Mouse (Mus musculus) neural tube, embryonic 13.5 days (tissue): ENCODE data around the gene Kctd19. TPM values are rescaled to one million over a fixed set of nuclear protein-coding genes. Genes with fewer than 3 reads are reported as not detected.

Experiments
- ATAC-seq: fragments of 200-750 bp; cut with Nextera tagmentation; 2 replicates; pipeline ENCODE4 v1.8.0; 2017; ENCODE audit warnings: low read depth, mild to moderate bottlenecking, moderate TSS enrichment, moderate library complexity
- H3K27ac ChIP-seq: fragments of 300-500 bp; sonication (generic); replicated peaks from 2 replicates; pipeline ENCODE4 v1.5.1; 2015; ENCODE audit warnings: moderate library complexity, mild to moderate bottlenecking, inconsistent platforms
- H3K27me3 ChIP-seq: fragments of 300-500 bp; sonication (generic); 2 replicates; pipeline ENCODE4 v1.6.1; 2015; ENCODE audit warnings: mild to moderate bottlenecking, inconsistent platforms
- H3K36me3 ChIP-seq: fragments of 300-500 bp; sonication (generic); 2 replicates; pipeline ENCODE4 v1.6.1; 2015; ENCODE audit warnings: mild to moderate bottlenecking, inconsistent platforms
- H3K4me1 ChIP-seq: fragments of 300-500 bp; sonication (generic); replicated peaks from 2 replicates; pipeline ENCODE4 v1.6.1; 2015; ENCODE audit warnings: inconsistent platforms
- H3K4me2 ChIP-seq: fragments of 300-500 bp; sonication (generic); 2 replicates; pipeline ENCODE4 v1.6.1; 2015; ENCODE audit warnings: inconsistent platforms, mild to moderate bottlenecking, moderate library complexity
- H3K4me3 ChIP-seq: fragments of 300-500 bp; sonication (generic); 2 replicates; pipeline ENCODE4 v1.5.1; 2015; ENCODE audit warnings: mild to moderate bottlenecking, inconsistent platforms
- H3K9ac ChIP-seq: fragments of 300-500 bp; sonication (generic); 2 replicates; pipeline ENCODE4 v1.6.1; 2015; ENCODE audit warnings: moderate library complexity, mild to moderate bottlenecking, inconsistent platforms
- H3K9me3 ChIP-seq: fragments of 300-500 bp; sonication (generic); 2 replicates; pipeline ENCODE4 v1.6.1; 2016; ENCODE audit warnings: inconsistent platforms
- WGBS: fragments of 180-500 bp; shearing (Covaris S2); methylation state at CpG from one replicate; pipeline ENCODE4 v1.1.7; 2015; 5-methylcytosine and 5-hydroxymethylcytosine counted together
- polyA plus RNA-seq: library from polyadenylated mRNA; unstranded; fragments of >200 nt; fragmentation: Nextera tagmentation; extraction: Ambion mirVana; gene quantifications from 2 replicates; pipeline ENCODE4 v1.2.1, GENCODE M21; 2015

Kctd19 gene
- polyA plus RNA-seq, 1 experiment from 2014 or later = not detected

DNA sequence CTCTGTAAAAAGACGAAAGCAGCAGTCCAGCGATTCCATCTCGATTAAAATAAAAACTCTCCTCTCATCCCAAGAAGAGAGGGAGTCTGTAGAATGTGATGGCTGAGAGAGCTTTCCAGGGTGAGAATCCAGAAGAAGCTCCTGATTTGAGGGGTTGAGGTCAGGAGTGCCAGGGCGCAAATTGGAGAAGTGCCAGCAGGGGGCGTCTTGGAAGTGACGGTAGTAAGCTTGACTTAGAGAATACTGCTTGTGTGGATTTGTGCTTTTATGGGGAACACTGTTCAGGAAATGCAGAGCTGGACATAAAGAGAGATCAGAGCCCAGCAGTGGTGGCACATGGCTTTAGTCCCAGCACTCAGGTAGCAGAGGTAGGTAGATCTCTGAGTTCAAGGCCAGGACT lies 28.1 kb upstream of the Kctd19 start:
- Histone ChIP-seq H3K27ac (no peak overlapping the region), H3K27me3 (no peaks in the 10 kb centered on the region), H3K9me3 (no peaks in the 10 kb centered on the region), H3K4me1 (peaks cover 14% of the 10 kb centered on the region), H3K36me3 (no peaks in the 10 kb centered on the region), H3K4me2 (no peak overlapping the region), H3K4me3 (no peak overlapping the region), H3K9ac (no peak overlapping the region)
- 9% methylated on average over 6 of the region's 6 CpGs for WGBS
- no peak for ATAC-seq

DNA sequence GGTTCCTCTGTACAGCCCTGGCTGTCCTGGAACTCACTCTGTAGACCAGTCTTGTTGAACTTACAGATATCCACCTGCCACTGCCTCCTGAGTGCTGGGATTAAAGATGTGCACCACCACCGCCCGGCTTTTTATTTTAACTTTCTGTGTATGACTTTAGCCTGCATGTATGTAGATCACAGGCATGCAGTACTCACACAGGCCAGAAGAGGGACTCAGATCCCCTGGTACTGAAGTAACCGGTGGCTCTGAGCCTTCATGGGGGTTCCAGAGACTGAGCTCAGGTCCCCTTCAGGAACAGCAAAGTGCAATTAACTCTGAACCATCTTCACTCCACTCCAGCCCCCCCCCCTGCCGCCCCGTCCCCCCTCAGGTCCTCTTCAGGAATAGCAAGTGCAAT lies 25.6 kb upstream of the Kctd19 start:
- H3K9me3 ChIP-seq = no peaks in the 10 kb centered on the region
- no peaks in the 10 kb centered on the region for H3K36me3 ChIP-seq
- H3K9ac ChIP-seq = no peak overlapping the region
- H3K4me1 ChIP-seq = peaks cover 3% of the 10 kb centered on the region
- no peak overlapping the region for H3K27ac ChIP-seq
- 33% methylated on average over 5 of the region's 5 CpGs for WGBS
- ATAC-seq = no peak
- no peak overlapping the region for H3K4me3 ChIP-seq
- H3K27me3 ChIP-seq = no peaks in the 10 kb centered on the region
- no peak overlapping the region for H3K4me2 ChIP-seq

DNA sequence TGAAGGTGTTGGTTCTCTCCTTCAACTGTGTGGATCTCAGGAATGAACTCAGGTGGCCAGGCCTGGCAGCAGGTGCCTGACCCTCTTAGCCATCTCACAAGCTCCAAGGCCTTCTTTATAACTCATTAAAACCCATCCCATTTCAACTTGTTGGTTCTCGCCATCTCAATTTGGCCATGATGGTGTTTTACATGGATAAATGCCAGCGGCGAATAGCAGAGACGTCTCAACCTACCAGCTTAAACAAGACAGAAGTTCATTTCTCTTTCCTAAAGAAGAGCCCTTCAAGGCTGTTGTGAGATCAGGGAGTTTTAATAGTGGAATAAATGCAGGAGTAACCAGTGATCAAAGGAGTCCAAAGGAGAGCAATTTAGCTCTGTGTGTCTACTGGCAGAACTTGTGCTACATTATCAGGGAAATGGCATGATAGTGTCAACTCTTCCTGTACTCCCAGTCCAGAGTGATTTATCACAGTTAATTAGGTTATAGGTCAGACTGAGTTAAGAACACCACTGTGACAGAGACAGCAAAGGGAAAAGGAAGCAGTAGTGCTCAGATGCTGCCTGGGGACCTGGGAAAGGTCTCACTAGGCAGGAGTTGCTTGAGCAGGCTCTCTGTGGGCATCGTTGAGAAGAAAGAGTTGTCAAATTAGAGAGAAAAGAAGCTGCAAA lies 23.9 kb upstream of the Kctd19 start:
- Histone ChIP-seq H3K27ac (no peak overlapping the region), H3K27me3 (no peaks in the 10 kb centered on the region), H3K9ac (no peak overlapping the region), H3K4me1 (peaks cover 20% of the 10 kb centered on the region), H3K36me3 (no peaks in the 10 kb centered on the region), H3K9me3 (no peaks in the 10 kb centered on the region), H3K4me2 (no peak overlapping the region), H3K4me3 (no peak overlapping the region)
- WGBS = 85% methylated on average over 5 of the region's 5 CpGs
- no peak for ATAC-seq

DNA sequence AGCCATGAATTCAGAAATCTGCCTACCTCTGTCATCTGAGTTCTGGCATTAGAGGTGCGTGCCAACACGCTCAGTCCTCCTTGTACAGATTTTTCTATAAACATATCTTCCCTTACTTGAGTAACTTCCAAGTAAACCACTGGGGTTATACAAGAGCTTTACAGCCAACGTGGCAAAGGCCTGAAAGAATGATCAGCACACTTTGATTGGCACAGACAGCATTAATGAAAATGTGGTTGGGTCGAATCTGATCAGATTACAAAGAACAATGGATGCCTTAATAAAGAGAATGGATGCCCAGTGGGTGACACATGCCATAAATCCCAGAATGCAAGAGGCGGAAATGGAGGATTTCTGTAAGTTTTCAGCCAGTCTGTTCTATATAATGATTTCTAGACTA lies 22.9 kb upstream of the Kctd19 start:
- 64% methylated on average over 5 of the region's 5 CpGs for WGBS
- Histone ChIP-seq H3K27ac (no peak overlapping the region), H3K9ac (no peak overlapping the region), H3K36me3 (no peaks in the 10 kb centered on the region), H3K9me3 (no peaks in the 10 kb centered on the region), H3K4me2 (no peak overlapping the region), H3K27me3 (no peaks in the 10 kb centered on the region), H3K4me3 (no peak overlapping the region), H3K4me1 (peaks cover 30% of the 10 kb centered on the region)
- no peak for ATAC-seq

DNA sequence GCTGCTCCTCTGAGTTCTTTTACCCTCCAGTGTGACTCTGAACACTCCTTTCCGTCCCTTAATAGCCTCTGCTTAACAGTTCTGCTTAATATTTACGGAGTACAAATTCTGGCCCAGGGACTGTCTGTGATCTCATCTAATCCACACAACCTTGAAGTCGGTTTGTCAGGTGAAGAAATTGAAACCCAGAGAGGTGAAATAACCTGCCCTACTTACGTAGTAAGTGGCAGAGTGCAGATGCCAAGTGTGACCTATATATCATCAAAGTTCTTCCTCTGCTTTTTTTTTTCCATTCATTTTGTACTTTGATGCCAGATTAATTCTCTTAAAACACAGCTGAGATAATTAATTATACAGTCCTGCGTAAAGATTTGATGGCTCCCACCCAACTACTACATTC lies 20.8 kb upstream of the Kctd19 start:
- ATAC-seq = no peak
- Histone ChIP-seq H3K4me1 (peaks cover 32% of the 10 kb centered on the region), H3K4me3 (no peak overlapping the region), H3K9me3 (no peaks in the 10 kb centered on the region), H3K4me2 (no peak overlapping the region), H3K36me3 (no peaks in the 10 kb centered on the region), H3K9ac (no peak overlapping the region), H3K27me3 (no peaks in the 10 kb centered on the region), H3K27ac (no peak overlapping the region)
- 76% methylated on average over 5 of the region's 5 CpGs for WGBS

DNA sequence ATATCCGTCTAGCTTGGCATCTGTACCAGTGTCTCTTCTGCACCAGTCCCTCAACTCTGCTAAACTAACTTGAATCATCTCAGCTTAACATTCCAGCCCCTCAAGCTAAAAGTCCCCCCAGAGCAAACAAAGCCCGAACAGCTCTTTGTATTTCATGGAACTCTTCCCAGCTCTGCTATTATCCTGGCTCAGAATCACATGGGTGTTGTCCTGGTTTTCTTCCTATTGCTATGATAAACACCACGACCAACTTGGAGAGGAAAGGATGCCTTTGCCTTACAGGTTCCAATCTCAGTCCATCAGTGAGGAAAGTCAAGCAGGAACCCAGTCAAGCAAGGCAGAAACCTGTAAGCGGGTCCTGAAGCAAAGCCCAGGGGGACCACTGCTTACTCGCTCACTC lies 20.2 kb upstream of the Kctd19 start:
- Histone ChIP-seq H3K4me2 (no peak overlapping the region), H3K36me3 (no peaks in the 10 kb centered on the region), H3K9me3 (no peaks in the 10 kb centered on the region), H3K4me1 (peaks cover 32% of the 10 kb centered on the region), H3K4me3 (no peak overlapping the region), H3K27ac (peak overlapping the region; percentile 54), H3K27me3 (no peaks in the 10 kb centered on the region), H3K9ac (no peak overlapping the region)
- ATAC-seq = no peak
- WGBS = 29% methylated on average over 5 of the region's 5 CpGs

DNA sequence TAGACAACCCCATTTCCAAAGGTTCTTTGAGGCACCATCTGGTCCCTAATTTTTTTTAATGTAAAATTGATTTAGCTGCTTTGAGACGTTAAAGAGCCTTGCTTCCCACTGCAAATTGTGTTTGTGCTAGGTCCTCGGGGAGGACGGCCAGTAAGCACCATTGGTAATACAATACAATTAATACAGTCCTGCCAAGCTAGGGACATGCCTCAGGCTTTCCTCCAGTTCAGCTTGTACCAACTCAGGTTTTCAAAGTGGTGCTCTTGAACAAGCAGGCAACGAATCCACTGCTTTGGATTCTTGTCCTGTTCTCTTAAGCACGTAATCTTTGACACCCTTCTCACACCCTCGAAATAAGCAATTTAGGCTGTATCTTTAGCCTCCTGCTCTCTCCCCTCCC lies 19.7 kb upstream of the Kctd19 start:
- no peak overlapping the region for H3K4me2 ChIP-seq
- peak overlapping the region; percentile 54 for H3K27ac ChIP-seq
- peak; percentile 47; the same call in 1 of the 2 replicates for ATAC-seq
- 35% methylated on average over 6 of the region's 6 CpGs for WGBS
- H3K27me3 ChIP-seq = no peaks in the 10 kb centered on the region
- no peaks in the 10 kb centered on the region for H3K36me3 ChIP-seq
- peaks cover 32% of the 10 kb centered on the region for H3K4me1 ChIP-seq
- no peak overlapping the region for H3K9ac ChIP-seq
- H3K4me3 ChIP-seq = no peak overlapping the region
- H3K9me3 ChIP-seq = no peaks in the 10 kb centered on the region

DNA sequence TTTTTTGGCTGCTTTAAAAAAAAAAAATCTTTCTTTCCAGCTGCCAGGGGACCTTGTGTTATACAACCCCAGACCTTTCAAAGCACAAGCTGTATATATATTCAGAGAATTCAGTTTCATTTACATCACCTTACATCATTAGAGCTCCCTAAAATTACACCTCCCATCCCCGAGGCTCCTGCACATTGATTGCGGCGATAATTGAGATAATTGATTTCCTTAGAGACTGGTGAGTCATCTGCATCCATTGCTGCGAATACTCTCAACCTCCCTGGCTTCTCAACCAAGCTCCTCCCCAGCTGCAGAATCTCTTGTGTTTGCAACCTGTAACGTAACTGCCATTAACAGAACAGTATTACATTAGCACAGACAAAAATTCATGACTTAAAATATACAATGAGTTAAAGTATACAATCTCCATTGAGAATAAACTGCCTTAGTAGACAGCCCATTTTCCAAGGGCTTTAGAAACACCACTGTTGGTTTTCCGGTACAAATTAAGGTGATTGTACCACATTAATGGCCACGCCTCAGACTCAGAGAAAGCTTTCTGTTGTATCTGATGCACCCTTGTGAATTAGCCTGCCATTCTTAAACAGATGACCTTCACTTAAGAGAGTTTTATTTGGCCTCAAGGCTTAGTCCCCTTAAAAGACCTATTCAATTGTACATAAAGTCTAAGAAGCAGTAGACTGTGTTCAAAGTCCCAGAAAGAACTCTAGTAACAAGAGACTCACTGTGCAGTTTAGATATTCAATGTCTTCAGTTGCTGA lies 18.6 kb upstream of the Kctd19 start:
- 24% methylated on average over 7 of the region's 7 CpGs for WGBS

DNA sequence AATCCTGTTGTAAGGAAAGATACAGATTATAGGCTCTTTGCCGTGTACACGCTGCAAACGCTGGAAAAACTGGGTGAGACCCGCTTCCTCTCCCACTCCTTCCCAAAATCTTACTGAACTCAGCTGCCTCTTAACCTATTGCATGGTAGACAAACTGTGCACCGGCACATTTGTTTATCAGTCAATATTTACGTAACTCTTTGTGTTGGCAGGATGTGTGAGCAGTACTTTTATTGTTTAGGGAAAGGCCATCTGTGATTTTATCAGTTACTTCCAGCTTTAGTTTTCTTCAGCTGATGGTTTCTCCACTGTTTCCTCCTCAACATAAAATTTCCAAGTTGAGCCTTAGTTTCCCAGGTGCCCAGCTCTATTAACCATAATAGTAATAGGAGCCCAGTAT lies 13.6 kb upstream of the Kctd19 start:
- ATAC-seq = no peak
- no peaks in the 10 kb centered on the region for H3K36me3 ChIP-seq
- H3K27ac ChIP-seq = no peak overlapping the region
- H3K9ac ChIP-seq = no peak overlapping the region
- no peak overlapping the region for H3K4me2 ChIP-seq
- no peaks in the 10 kb centered on the region for H3K27me3 ChIP-seq
- H3K9me3 ChIP-seq = no peaks in the 10 kb centered on the region
- WGBS = 76% methylated on average over 6 of the region's 6 CpGs
- H3K4me3 ChIP-seq = no peak overlapping the region
- peaks cover 9% of the 10 kb centered on the region for H3K4me1 ChIP-seq

More for the DNA sequence above, 18.6 kb upstream of the Kctd19 start:
- H3K4me1 ChIP-seq = peaks cover 32% of the 10 kb centered on the region
- H3K27me3 ChIP-seq = no peaks in the 10 kb centered on the region
- ATAC-seq = peak; percentile 65
- 0 out of 2 replicates have a peak overlapping the region, but pooled peaks have one; percentile 23 for H3K27ac ChIP-seq
- H3K9ac ChIP-seq = no peak overlapping the region
- H3K36me3 ChIP-seq = no peaks in the 10 kb centered on the region
- no peak overlapping the region for H3K4me3 ChIP-seq
- no peaks in the 10 kb centered on the region for H3K9me3 ChIP-seq
- 0 out of 2 replicates have a peak overlapping the region, but pooled peaks have one; percentile 11 for H3K4me2 ChIP-seq

DNA sequence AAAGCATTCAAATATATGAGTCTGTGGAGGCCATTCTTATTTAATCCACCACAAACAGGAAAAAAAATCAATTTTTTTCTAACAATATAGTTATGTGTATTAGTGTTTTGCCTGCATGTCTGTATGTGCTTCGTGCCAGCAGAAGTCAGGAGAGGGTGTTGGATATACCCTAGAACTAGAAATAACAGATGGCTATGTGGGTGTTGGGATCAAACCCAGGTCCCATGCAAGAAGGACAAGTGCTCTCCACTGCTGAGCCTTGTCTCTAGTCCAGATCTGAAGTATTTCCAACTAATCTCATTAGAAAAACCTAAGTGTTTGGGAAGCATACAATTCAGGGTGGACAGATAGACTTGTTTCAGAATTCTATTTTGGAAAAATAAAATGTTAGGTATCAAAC lies 8.7 kb upstream of the Kctd19 start:
- H3K27ac ChIP-seq = no peak overlapping the region
- H3K9ac ChIP-seq = no peak overlapping the region
- no peak overlapping the region for H3K4me3 ChIP-seq
- ATAC-seq = no peak
- H3K36me3 ChIP-seq = no peaks in the 10 kb centered on the region
- WGBS = 79% methylated on average over 1 of the region's 1 CpGs
- no peaks in the 10 kb centered on the region for H3K27me3 ChIP-seq
- no peak overlapping the region for H3K4me2 ChIP-seq
- no peaks in the 10 kb centered on the region for H3K9me3 ChIP-seq
- no peaks in the 10 kb centered on the region for H3K4me1 ChIP-seq

DNA sequence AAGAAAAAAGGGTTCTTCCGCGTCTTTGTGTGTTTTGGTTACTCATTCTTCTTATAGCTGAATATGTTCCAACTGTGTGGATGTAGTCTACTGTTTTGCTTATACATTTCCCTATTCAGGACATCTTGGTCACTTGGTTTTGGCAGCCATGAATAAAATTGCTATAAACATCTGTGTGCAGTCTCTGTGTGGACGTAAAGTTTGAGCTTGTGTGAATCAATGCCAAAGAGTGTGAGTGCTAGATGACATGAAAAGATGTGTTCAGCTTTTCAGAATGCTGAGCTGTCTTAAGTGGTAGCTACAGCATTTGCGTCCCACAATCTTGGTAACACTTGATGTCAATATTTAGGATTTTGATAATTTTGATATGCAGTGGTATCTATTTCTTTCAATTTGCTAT lies 6.5 kb upstream of the Kctd19 start:
- no peak overlapping the region for H3K27ac ChIP-seq
- WGBS = 89% methylated on average over 4 of the region's 4 CpGs
- no peaks in the 10 kb centered on the region for H3K9me3 ChIP-seq
- H3K36me3 ChIP-seq = no peaks in the 10 kb centered on the region
- H3K4me2 ChIP-seq = no peak overlapping the region
- H3K27me3 ChIP-seq = no peaks in the 10 kb centered on the region
- no peak overlapping the region for H3K4me3 ChIP-seq
- ATAC-seq = no peak
- H3K9ac ChIP-seq = no peak overlapping the region
- no peaks in the 10 kb centered on the region for H3K4me1 ChIP-seq

DNA sequence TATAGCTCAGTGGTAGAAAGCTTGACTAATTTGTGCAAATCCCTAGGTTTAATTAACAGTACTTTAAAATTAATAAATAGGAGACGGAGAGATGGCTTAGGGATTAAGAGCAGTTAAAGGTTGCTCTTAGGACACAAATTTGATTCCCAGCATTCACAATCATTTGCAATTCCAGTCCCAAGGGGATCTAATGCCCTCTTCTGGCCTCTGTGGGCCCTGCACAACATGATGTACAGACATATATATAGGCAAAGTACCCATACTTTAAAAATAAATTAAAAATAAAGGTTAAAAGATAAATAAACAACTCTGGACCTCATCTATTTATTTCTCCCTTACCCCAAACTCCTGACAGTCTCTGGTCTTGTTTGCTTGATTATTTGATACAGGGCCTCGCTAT lies 5.7 kb upstream of the Kctd19 start:
- Histone ChIP-seq H3K4me3 (no peak overlapping the region), H3K4me1 (no peaks in the 10 kb centered on the region; the same call in 1 of the 2 replicates), H3K27me3 (peaks cover 7% of the 10 kb centered on the region; the same call in 1 of the 2 replicates), H3K4me2 (no peak overlapping the region), H3K9me3 (no peaks in the 10 kb centered on the region), H3K36me3 (no peaks in the 10 kb centered on the region), H3K9ac (no peak overlapping the region), H3K27ac (no peak overlapping the region)
- WGBS = 82% methylated on average over 2 of the region's 2 CpGs
- no peak for ATAC-seq
